Comparison of ENCODE assay signal across 10 mouse cellular contexts in the genomic region with DNA sequence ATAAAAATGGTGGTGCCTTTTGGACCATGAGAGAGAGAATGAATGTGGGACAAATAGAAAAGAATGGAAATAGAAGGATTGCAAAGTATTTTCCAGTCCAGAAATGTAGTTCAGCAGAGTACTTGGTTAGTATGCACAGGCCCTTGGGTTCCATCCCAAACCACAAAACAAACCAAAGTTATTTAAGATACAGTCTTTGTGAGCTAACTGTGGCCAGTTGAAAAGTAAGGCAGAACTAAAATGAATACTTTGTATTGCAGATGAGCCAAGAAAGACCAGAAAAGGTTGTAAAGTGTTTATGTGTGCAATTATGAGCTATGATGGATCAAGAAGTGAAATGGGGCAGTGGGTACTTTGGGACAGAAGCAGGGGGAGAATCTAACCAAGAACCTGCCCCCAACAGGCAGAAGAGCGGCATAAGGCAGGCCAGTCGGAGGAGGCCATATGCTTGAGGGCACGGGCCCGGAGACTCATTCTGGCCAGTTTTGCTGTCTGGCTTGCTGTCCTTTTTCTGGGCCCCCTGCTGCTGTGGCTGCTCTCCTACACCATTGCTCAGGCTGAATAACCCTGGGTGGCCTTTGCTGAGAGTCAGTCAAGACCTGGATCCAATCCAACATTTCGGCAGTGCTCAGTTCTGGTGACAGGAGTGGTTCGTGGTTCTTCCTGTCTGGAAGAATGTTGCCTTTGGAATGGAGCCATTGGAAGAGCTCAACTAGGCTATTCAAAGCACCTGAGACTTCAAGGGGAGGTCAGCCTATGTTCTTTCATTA. TPM values are rescaled to one million over a fixed set of nuclear protein-coding genes. Genes with fewer than 3 reads are reported as not detected.
A peak's percentile ranks its signal among the peaks of the same experiment; 100 is the strongest.
DNase-seq lines count a peak whose midpoint lies in the region; ATAC-seq and TF ChIP-seq lines count a peak whose summit lies in the region.
"Had no signal": no experiment of that assay in that cellular context is flagged by ENCODE, and none has a peak within 500 bp of the region (broad histone marks: within the 10 kb centered on the region; RNA-seq: fewer than 3 reads in every experiment).

No protein-coding gene starts in this region.

- in situ Hi-C loops in ES-E14 (cut with MboI; ENCODE audit: low sequenced_read_pairs in 2 of 2, unreplicated experiment in 2 of 2): no loop called here

- no peaks in the 10 kb centered on the region for H3K27me3 ChIP-seq in forebrain, embryonic 14.5 days (replicated peaks; ENCODE audit: control insufficient read depth, insufficient read depth, low read length)
- H3K27me3 ChIP-seq in forebrain, embryonic 11.5 days (ENCODE audit: control insufficient read depth, insufficient read depth, low read length): no peaks in the 10 kb centered on the region
- H3K27me3 ChIP-seq in kidney, adult 2 months (replicated peaks; ENCODE audit: control insufficient read depth, insufficient read depth, low read length): no peaks in the 10 kb centered on the region
- no peaks in the 10 kb centered on the region for H3K27me3 ChIP-seq in forebrain, embryonic 12.5 days
- H3K27me3 ChIP-seq: limb, embryonic 13.5 days had no signal

- 73% methylated on average over 6 of the region's 6 CpGs for WGBS in forebrain, embryonic 14.5 days
- WGBS in forebrain, embryonic 11.5 days: 91% methylated on average over 6 of the region's 6 CpGs
- 53% methylated on average over 6 of the region's 6 CpGs for WGBS in kidney, adult 2 months
- WGBS in forebrain, embryonic 12.5 days: 88% methylated on average over 6 of the region's 6 CpGs

- TF ChIP-seq CTCF in kidney, adult 2 months (conservative IDR thresholded peaks at IDR 0.05; ENCODE audit: insufficient read depth, insufficient read length, low read depth, low read length): no peak

- TF ChIP-seq POLR2A in kidney, adult 2 months (IDR thresholded peaks at IDR 0.05; ENCODE audit: low read depth, low read length): no peak

- no peaks in the 10 kb centered on the region for H3K4me1 ChIP-seq in forebrain, embryonic 14.5 days (ENCODE audit: control insufficient read depth, insufficient read depth, low read length)
- no peaks in the 10 kb centered on the region for H3K4me1 ChIP-seq in forebrain, embryonic 11.5 days (replicated peaks; ENCODE audit: control insufficient read depth, insufficient read depth, low read length)
- H3K4me1 ChIP-seq in ES-E14 (ENCODE audit: control insufficient read depth in 2 of 2, insufficient read depth in 2 of 2, low read length in 2 of 2, poor library complexity in 1 of 2): peaks cover 0 to 13% of the 10 kb centered on the region in 2 experiments; a peak in 2 of 4 replicates
- no peaks in the 10 kb centered on the region for H3K4me1 ChIP-seq in kidney, adult 2 months (ENCODE audit: control insufficient read depth, insufficient read depth, low read length)
- H3K4me1 ChIP-seq in forebrain, embryonic 12.5 days: no peaks in the 10 kb centered on the region

- H3K4me2 ChIP-seq in forebrain, embryonic 14.5 days (ENCODE audit: low read length): no peak overlapping the region
- H3K4me2 ChIP-seq in forebrain, embryonic 11.5 days (ENCODE audit: low read depth, low read length, severe bottlenecking): no peak overlapping the region
- H3K4me2 ChIP-seq in forebrain, embryonic 12.5 days: no peak overlapping the region
- H3K4me2 ChIP-seq: limb, embryonic 13.5 days had no signal

- H3K27ac ChIP-seq in forebrain, embryonic 14.5 days (ENCODE audit: low read depth, low read length): no peak overlapping the region
- no peak overlapping the region for H3K27ac ChIP-seq in forebrain, embryonic 11.5 days (ENCODE audit: low read depth, low read length)
- peak overlapping the region; percentile 28; the same call in 1 of the 2 replicates for H3K27ac ChIP-seq in ES-E14 (ENCODE audit: insufficient read depth, low read depth, low read length, poor library complexity, severe bottlenecking)
- H3K27ac ChIP-seq in kidney, adult 2 months (ENCODE audit: insufficient read depth, low read depth, low read length): no peak overlapping the region
- H3K27ac ChIP-seq in forebrain, embryonic 12.5 days: no peak overlapping the region
- H3K27ac ChIP-seq: limb, embryonic 13.5 days had no signal

- H3K9ac ChIP-seq in forebrain, embryonic 14.5 days (ENCODE audit: low read length): no peak overlapping the region
- H3K9ac ChIP-seq in forebrain, embryonic 11.5 days (ENCODE audit: low read length): no peak overlapping the region
- H3K9ac ChIP-seq in ES-E14 (ENCODE audit: insufficient read depth, low read depth, low read length, poor library complexity, severe bottlenecking): no peak overlapping the region
- no peak overlapping the region for H3K9ac ChIP-seq in forebrain, embryonic 12.5 days
- H3K9ac ChIP-seq: limb, embryonic 13.5 days had no signal

- no peak overlapping the region for H3K4me3 ChIP-seq in forebrain, embryonic 14.5 days (ENCODE audit: low read depth, low read length)
- H3K4me3 ChIP-seq in forebrain, embryonic 11.5 days (ENCODE audit: low read depth, low read length): no peak overlapping the region
- no peak overlapping the region for H3K4me3 ChIP-seq in ES-E14 (ENCODE audit: insufficient read depth in 1 of 2, low read depth in 1 of 2, low read length in 2 of 2, poor library complexity in 1 of 2, severe bottlenecking in 1 of 2)
- H3K4me3 ChIP-seq in kidney, adult 2 months (ENCODE audit: insufficient read depth, low read depth, low read length): no peak overlapping the region
- H3K4me3 ChIP-seq in forebrain, embryonic 12.5 days (replicated peaks): no peak overlapping the region
- H3K4me3 ChIP-seq: limb, embryonic 13.5 days had no signal

- H3K9me3 ChIP-seq in forebrain, embryonic 14.5 days (replicated peaks; ENCODE audit: control insufficient read depth, low read length): no peaks in the 10 kb centered on the region
- H3K9me3 ChIP-seq in forebrain, embryonic 11.5 days (ENCODE audit: control insufficient read depth, low read length): no peaks in the 10 kb centered on the region
- H3K9me3 ChIP-seq in ES-E14 (ENCODE audit: control insufficient read depth, insufficient read depth, low read depth, low read length): no peaks in the 10 kb centered on the region
- H3K9me3 ChIP-seq in forebrain, embryonic 12.5 days: no peaks in the 10 kb centered on the region
- H3K9me3 ChIP-seq: limb, embryonic 13.5 days had no signal

- no peak for ATAC-seq in forebrain, embryonic 14.5 days
- ATAC-seq in forebrain, embryonic 11.5 days (replicated peaks; ENCODE audit: low FRiP score): no peak
- no peak for ATAC-seq in inflammation-experienced regulatory T-cells, adult 6 months
- no peak for ATAC-seq in forebrain, embryonic 12.5 days (ENCODE audit: low FRiP score)

- peaks cover 68% of the 10 kb centered on the region for H3K36me3 ChIP-seq in forebrain, embryonic 14.5 days (ENCODE audit: control insufficient read depth, insufficient read depth, low read length)
- peaks cover 17% of the 10 kb centered on the region; the same call in 1 of the 2 replicates for H3K36me3 ChIP-seq in forebrain, embryonic 11.5 days (ENCODE audit: control insufficient read depth, insufficient read depth, low read length)
- H3K36me3 ChIP-seq in ES-E14 (ENCODE audit: control insufficient read depth, insufficient read depth, low read length, poor library complexity, severe bottlenecking): peaks cover 17% of the 10 kb centered on the region
- H3K36me3 ChIP-seq in kidney, adult 2 months (ENCODE audit: control insufficient read depth, insufficient read depth, low read length): peaks cover 9% of the 10 kb centered on the region; the same call in 1 of the 2 replicates
- H3K36me3 ChIP-seq in forebrain, embryonic 12.5 days (replicated peaks): peaks cover 62% of the 10 kb centered on the region

- DNase-seq in forebrain, embryonic 14.5 days (ENCODE audit: low spot score): peak; percentile 13
- no peak for DNase-seq in forebrain, embryonic 11.5 days (ENCODE audit: low spot score)
- DNase-seq in ES-E14 (ENCODE audit: low read depth, low spot score): no peak
- peak; percentile 98 for DNase-seq in cerebellum, adult 9-11 months
- DNase-seq in kidney, adult 2 months: peak; percentile 74
- no peak for DNase-seq in T-cell, adult 2 months (ENCODE audit: low spot score)
- DNase-seq: gastrocnemius, postnatal 14 days had no signal

RNA-seq across cellular contexts. Expression of a gene that starts 3.4 kb away (rescaled TPM):
- polyA plus RNA-seq in forebrain, embryonic 14.5 days (2014; fragmentation: Nextera tagmentation; extraction: Ambion mirVana): 4.1 and 4.7 TPM in 2 replicates
- polyA plus RNA-seq in forebrain, embryonic 11.5 days (2014; fragmentation: Nextera tagmentation; extraction: Ambion mirVana): 10.2 and 13.0 TPM in 2 replicates
- total RNA-seq in ES-E14 (2012; rRNA removed): 5.0 TPM in 1 of 2 replicates, not detected in the other
- not detected in 2 replicates for polyA plus RNA-seq in kidney, adult 2 months (2012; rRNA removed)
- polyA plus RNA-seq in inflammation-experienced regulatory T-cells, adult 6 months (2017; shearing (Covaris generic)): 10 to 100 TPM; 30.0 to 46.0 (median 34.3) TPM
- polyA plus RNA-seq in forebrain, embryonic 12.5 days (2016; fragmentation: Nextera tagmentation; extraction: Ambion mirVana): 4.2 and 4.7 TPM in 2 replicates
- total RNA-seq: gastrocnemius, postnatal 14 days had no signal

RNA-seq across cellular contexts. Expression of a gene that starts 8.6 kb away (rescaled TPM):
- polyA plus RNA-seq in forebrain, embryonic 14.5 days (2014; fragmentation: Nextera tagmentation; extraction: Ambion mirVana): 59.5 and 62.2 TPM in 2 replicates
- polyA plus RNA-seq in forebrain, embryonic 11.5 days (2014; fragmentation: Nextera tagmentation; extraction: Ambion mirVana): 57.9 and 60.5 TPM in 2 replicates
- total RNA-seq in ES-E14 (2012; rRNA removed): 32.1 and 46.1 TPM in 2 replicates
- polyA plus RNA-seq in kidney, adult 2 months (2012; rRNA removed): 53.6 and 65.6 TPM in 2 replicates
- 100 to 1,000 TPM in 1 of 3 experiments, 10 to 100 TPM in 2; 75.0 to 116 (median 93.2) TPM for polyA plus RNA-seq in inflammation-experienced regulatory T-cells, adult 6 months (2017; shearing (Covaris generic))
- polyA plus RNA-seq in forebrain, embryonic 12.5 days (2016; fragmentation: Nextera tagmentation; extraction: Ambion mirVana): 56.6 and 60.7 TPM in 2 replicates

RNA-seq across cellular contexts. Expression of a gene that starts 23.8 kb away (rescaled TPM):
- polyA plus RNA-seq in forebrain, embryonic 14.5 days (2014; fragmentation: Nextera tagmentation; extraction: Ambion mirVana): 12.5 and 12.8 TPM in 2 replicates
- 13.5 and 17.7 TPM in 2 replicates for polyA plus RNA-seq in forebrain, embryonic 11.5 days (2014; fragmentation: Nextera tagmentation; extraction: Ambion mirVana)
- total RNA-seq in ES-E14 (2012; rRNA removed): 3.8 and 6.0 TPM in 2 replicates
- polyA plus RNA-seq in kidney, adult 2 months (2012; rRNA removed): 17.1 and 18.6 TPM in 2 replicates
- polyA plus RNA-seq in inflammation-experienced regulatory T-cells, adult 6 months (2017; shearing (Covaris generic)): 1 to 10 TPM in 1 of 3 experiments, under 1 TPM in 2; 0.21 to 1.3 (median 0.72) TPM
- polyA plus RNA-seq in forebrain, embryonic 12.5 days (2016; fragmentation: Nextera tagmentation; extraction: Ambion mirVana): 12.7 and 16.3 TPM in 2 replicates

RNA-seq across cellular contexts. Expression of a gene that starts 24.0 kb away (rescaled TPM):
- polyA plus RNA-seq in forebrain, embryonic 14.5 days (2014; fragmentation: Nextera tagmentation; extraction: Ambion mirVana): 26.2 and 39.6 TPM in 2 replicates
- polyA plus RNA-seq in forebrain, embryonic 11.5 days (2014; fragmentation: Nextera tagmentation; extraction: Ambion mirVana): 59.1 and 66.3 TPM in 2 replicates
- 71.0 and 94.9 TPM in 2 replicates for total RNA-seq in ES-E14 (2012; rRNA removed)
- 24.7 and 25.7 TPM in 2 replicates for polyA plus RNA-seq in kidney, adult 2 months (2012; rRNA removed)
- 10 to 100 TPM; 24.0 to 30.6 (median 29.7) TPM for polyA plus RNA-seq in inflammation-experienced regulatory T-cells, adult 6 months (2017; shearing (Covaris generic))
- 67.7 and 74.1 TPM in 2 replicates for polyA plus RNA-seq in forebrain, embryonic 12.5 days (2016; fragmentation: Nextera tagmentation; extraction: Ambion mirVana)

RNA-seq across cellular contexts. Expression of a gene that starts 45.2 kb away (rescaled TPM):
- 12.6 and 16.6 TPM in 2 replicates for polyA plus RNA-seq in forebrain, embryonic 14.5 days (2014; fragmentation: Nextera tagmentation; extraction: Ambion mirVana)
- polyA plus RNA-seq in forebrain, embryonic 11.5 days (2014; fragmentation: Nextera tagmentation; extraction: Ambion mirVana): 23.3 and 24.7 TPM in 2 replicates
- total RNA-seq in ES-E14 (2012; rRNA removed): 22.7 and 22.9 TPM in 2 replicates
- 12.5 and 13.1 TPM in 2 replicates for polyA plus RNA-seq in kidney, adult 2 months (2012; rRNA removed)
- polyA plus RNA-seq in inflammation-experienced regulatory T-cells, adult 6 months (2017; shearing (Covaris generic)): 10 to 100 TPM; 22.6 to 29.7 (median 25.3) TPM
- 16.4 and 16.8 TPM in 2 replicates for polyA plus RNA-seq in forebrain, embryonic 12.5 days (2016; fragmentation: Nextera tagmentation; extraction: Ambion mirVana)

Comparison
In these comparisons a context has a peak if more than half of its experiments do, and no peak if none do; other contexts are left out.
1. DNase-seq: peak in forebrain, embryonic 14.5 days (single experiment), cerebellum, adult 9-11 months (single experiment) and kidney, adult 2 months (single experiment); none in forebrain, embryonic 11.5 days (single experiment), ES-E14 (single experiment) and T-cell, adult 2 months (single experiment).